Mouse (Mus musculus) c-Kit-positive CD71-positive TER-119-positive erythroid progenitor cells, embryonic 14.5 days (primary cell): ENCODE results near the gene Zfp987.
"Not testable (repeated sequence)": the region's sequence is repeated elsewhere in the genome, so short reads cannot be mapped to it uniquely, and the experiment has no call there.

Experiments
- DNase-seq: peaks from one replicate; pipeline ENCODE4 v3.0.0-alpha.2; 2013; ENCODE audit warnings: low spot score

Gene Zfp987

DNA sequence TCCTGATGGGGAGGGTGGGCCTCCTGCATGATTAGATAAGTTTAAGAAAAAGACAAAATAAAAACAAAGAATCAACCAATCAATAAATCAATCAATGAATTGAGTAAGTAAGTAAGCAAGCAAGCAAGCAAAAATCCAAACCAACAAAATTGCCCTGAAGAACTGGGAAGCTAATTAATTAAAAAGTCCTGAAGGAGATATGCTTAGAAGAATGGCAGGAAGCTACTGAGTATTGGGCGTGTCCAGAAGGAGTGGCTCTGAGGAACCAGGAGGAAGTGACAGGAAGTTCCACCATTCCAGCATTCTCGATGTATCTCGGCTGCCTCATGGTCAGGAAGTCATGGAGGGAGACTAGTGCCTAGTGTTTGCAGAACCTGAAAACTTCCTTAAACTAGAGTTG, at the start of gene Zfp987:
TSS of gene Zfp987 (plus strand) at position 301 of the 400 bp plus-strand sequence.
- not testable (repeated sequence) for DNase-seq

GRCm38 (mm10) chr4:146052536-146052935, 44.6 kb upstream of the Zfp987 start:
- DNase-seq: not testable (repeated sequence)

- not testable (repeated sequence) for DNase-seq
Measured at GRCm38 (mm10) chr4:146053445-146053844, 43.7 kb upstream of the Zfp987 start.

DNA sequence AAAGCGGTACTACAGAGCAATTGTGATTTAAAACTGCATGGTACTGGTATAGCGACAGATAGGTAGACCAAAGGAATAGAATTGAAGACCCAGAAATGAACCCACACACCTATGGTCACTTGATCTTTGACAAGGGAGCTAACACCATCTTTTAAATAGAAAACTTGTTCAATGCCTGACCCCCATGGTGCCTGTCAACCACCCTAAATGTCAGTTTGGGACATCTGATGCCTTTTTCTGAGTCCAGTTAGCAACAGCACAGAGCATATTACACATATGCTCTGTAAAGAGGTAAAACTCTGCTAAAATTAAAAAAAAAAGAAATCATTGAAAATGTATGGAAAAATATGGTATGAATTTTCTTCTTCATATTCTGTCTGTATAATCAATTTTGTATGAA, 41.8 kb upstream of the Zfp987 start:
- DNase-seq: no peak

DNA sequence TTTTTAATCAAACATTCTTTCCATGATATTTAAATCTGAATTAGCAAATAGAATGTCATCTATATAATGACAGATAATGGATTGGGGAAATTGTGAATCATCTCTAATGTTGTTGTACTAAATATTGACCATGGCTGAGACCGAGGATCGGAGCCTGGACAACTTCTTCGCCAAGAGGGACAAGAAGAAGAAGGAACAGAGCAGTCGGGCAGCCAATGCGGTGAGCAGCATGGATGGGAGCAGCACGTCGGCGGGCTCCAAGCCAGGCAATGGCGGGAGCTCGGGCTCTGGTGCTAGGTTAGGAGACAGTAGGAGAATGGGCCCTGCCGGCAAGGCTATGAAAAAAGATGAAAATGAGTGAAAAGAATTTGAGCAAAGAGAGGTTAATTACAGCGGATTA, 38.5 kb upstream of the Zfp987 start:
- not testable (repeated sequence) for DNase-seq

DNA sequence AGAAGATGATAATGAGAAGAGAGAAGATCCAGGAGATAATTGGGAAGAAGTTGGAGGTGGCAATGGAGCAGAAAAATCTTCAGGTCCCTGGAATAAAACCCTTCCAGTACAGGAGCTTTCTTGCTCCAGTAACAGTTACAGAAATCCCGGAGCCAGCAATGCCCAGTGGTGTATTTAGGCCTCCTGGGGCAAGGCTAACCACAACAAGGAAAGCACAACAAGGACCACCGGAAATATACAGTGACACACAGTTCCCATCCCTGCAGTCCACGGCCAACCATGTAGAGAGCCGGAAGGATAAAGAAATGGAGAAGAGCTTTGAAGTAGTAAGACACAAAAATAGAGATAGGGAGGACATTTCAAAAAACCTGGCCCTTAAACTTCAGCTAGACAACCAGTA, 38.0 kb upstream of the Zfp987 start:
- not testable (repeated sequence) for DNase-seq

DNA sequence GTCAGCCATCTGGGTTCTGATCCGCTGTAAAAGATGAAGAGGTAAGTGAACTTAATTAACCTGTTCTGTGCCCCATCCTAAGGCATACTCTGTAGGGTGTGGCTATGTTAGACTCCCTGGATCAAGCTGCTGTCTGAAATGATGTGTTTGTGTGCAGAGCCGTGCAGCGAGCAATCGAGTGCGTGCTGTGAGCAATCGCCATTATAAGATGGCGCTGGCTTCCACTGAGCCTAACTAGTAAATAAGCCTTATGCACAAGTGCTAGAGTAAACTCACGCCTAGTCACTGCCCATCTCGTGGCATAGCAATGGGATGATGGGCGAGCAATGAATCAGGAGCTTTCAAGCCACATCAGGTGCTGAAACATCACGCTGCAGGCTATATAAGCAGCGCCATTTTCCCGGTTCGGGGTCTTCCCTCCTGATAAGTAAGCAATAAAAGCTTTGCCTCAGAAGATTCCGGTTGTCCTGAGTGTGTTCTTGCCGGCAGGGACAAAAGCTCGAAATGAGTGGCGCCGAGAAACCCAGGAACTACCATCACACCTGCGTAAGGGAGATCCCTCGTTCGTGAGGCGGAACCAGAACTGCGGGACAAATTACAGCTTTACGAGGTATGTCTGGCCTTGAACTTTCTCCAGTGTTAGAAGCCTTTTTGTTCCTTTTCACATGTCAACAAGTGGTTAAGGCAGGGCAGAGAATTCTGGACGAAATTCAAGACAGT, 37.0 kb upstream of the Zfp987 start:
- DNase-seq: not testable (repeated sequence)

- DNase-seq: not testable (repeated sequence)
Measured at GRCm38 (mm10) chr4:146061082-146061481, 36.0 kb upstream of the Zfp987 start.

GRCm38 (mm10) chr4:146062021-146062420, 35.1 kb upstream of the Zfp987 start:
- DNase-seq: not testable (repeated sequence)

- DNase-seq: not testable (repeated sequence)
Measured at GRCm38 (mm10) chr4:146063001-146063400, 34.1 kb upstream of the Zfp987 start.

GRCm38 (mm10) chr4:146063621-146064020, 33.5 kb upstream of the Zfp987 start:
- not testable (repeated sequence) for DNase-seq

DNA sequence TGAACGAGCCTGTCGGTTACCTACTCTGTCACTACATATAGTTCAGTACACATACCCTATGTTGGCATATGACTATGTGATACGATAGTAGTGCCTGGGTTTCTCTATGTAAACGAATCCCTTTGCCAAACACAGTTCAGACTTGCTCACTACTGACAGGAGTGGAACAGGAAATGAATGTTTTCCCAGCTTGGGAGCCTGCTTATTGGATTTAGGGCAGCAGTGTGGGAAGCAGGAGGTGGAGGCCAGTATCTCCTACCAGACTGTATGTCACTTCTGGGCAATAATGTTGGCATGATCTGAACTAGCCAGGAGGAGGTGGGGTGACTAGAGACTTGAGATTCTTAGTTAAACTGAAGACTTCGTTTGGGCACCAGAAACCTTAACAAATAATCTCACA, 32.3 kb upstream of the Zfp987 start:
- not testable (repeated sequence) for DNase-seq

GRCm38 (mm10) chr4:146066932-146067580, 30.0 kb upstream of the Zfp987 start:
- DNase-seq: not testable (repeated sequence)

DNA sequence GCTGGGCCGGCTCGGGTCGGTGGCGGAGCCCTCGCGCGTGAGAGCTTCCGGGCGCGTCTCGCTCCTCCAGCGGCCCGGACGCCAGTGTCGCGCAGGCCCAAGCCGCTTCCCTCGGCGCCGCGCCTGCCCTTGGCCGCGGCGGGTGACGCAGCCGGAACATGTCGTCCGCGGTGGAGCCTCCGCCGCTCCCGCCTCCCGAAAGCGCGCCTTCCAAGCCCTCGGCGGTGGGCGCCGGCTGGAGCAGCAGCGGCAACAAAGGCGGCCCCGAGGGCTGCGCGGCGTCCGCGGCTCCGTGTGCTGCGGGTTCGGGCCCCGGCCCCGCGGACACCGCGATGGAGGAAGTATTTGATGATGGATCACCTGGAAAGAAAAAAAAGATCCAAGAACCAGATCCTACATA, 29.5 kb upstream of the Zfp987 start:
- DNase-seq: not testable (repeated sequence)

GRCm38 (mm10) chr4:146073264-146073663, 23.8 kb upstream of the Zfp987 start:
- DNase-seq: not testable (repeated sequence)

DNA sequence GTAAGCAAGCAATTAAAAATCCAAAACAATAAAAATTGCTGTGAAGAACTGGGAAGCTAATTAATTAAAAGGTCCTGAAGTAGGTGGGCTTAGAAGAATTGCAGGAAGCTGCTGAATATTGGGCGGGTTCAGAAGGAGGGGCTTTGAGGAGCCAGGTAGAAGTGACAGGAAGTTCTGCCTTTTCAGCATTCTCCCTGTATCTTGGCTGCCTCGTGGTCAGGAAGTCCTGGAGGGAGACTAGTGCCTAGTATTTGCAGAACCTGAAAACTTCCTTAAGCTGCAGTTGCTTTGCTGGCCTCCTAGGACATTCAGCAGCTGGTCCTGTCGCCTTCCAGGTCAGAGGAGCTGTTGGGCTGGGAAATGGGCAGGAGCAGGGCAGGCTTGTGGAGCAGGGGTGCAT, 4.3 kb downstream of the Zfp987 start:
- DNase-seq: not testable (repeated sequence)

GRCm38 (mm10) chr4:146156524-146156923, 59.4 kb downstream of the Zfp987 start, which contains the start of gene Zfp600:
Zfp600 (plus strand) TSS chr4:146156824.
- not testable (repeated sequence) for DNase-seq

DNA sequence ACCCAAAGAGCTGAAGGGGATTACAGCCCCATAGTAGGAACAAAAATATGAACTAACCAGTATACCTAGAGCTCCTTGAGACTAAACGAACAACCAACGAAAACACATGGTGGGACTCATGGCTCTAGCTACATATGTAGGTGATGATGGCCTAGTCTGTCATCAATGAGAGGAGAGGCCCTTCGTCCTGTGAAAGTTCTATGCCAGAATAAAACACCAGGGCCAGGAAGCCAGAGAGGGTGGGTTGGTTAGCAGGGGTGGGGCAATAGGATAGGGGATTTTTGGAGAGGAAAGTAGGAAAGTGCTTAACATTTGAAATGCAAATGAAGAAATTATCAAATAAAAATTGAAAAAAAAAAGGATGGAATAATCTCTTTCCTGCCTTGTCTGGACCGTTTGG, 65.8 kb downstream of the Zfp987 start:
- DNase-seq: not testable (repeated sequence)

GRCm38 (mm10) chr4:146167202-146167832, 70.2 kb downstream of the Zfp987 start:
- DNase-seq: not testable (repeated sequence)

GRCm38 (mm10) chr4:146167879-146168532, 70.9 kb downstream of the Zfp987 start:
- not testable (repeated sequence) for DNase-seq

- DNase-seq: not testable (repeated sequence)
Measured at GRCm38 (mm10) chr4:146168730-146169215, 71.7 kb downstream of the Zfp987 start.
